Mouse (Mus musculus) stomach, postnatal 0 days (tissue): Measurements from ENCODE around the gene Stard13. TPM values are rescaled to one million over a fixed set of nuclear protein-coding genes. Genes with fewer than 3 reads are reported as not detected.

ENCODE experiments used
- ATAC-seq: fragments of 200-750 bp; cut with Nextera tagmentation; 2 replicates; pipeline ENCODE4 v1.8.0; 2017; ENCODE audit not compliant: low FRiP score, low TSS enrichment
- DNase-seq: peaks from one replicate; pipeline ENCODE4 v3.0.0-alpha.2; 2016; ENCODE audit warnings: low spot score
- H3K27ac ChIP-seq: fragments of 300-500 bp; sonication (generic); replicated peaks from 2 replicates; pipeline ENCODE4 v1.5.1; 2014; ENCODE audit warnings: mild to moderate bottlenecking, control low read depth
- H3K27me3 ChIP-seq: fragments of 300-500 bp; sonication (generic); 2 replicates; pipeline ENCODE4 v1.6.1; 2014; ENCODE audit warnings: low read length; ENCODE audit not compliant: control insufficient read depth, insufficient read depth
- H3K36me3 ChIP-seq: fragments of 300-500 bp; sonication (generic); 2 replicates; pipeline ENCODE4 v1.6.1; 2014; ENCODE audit warnings: low read length, mixed read lengths; ENCODE audit not compliant: control insufficient read depth, insufficient read depth
- H3K4me1 ChIP-seq: fragments of 300-500 bp; sonication (generic); replicated peaks from 2 replicates; pipeline ENCODE4 v1.6.1; 2014; ENCODE audit warnings: antibody characterized with exemption; ENCODE audit not compliant: control insufficient read depth, insufficient read depth
- H3K4me2 ChIP-seq: fragments of 300-500 bp; sonication (generic); replicated peaks from 2 replicates; pipeline ENCODE4 v1.6.1; 2014; ENCODE audit warnings: low read depth, mild to moderate bottlenecking, control low read depth, moderate library complexity
- H3K4me3 ChIP-seq: fragments of 300-500 bp; sonication (generic); 2 replicates; pipeline ENCODE4 v1.5.1; 2014; ENCODE audit warnings: low read depth, low read length, control low read depth
- H3K9ac ChIP-seq: fragments of 300-500 bp; sonication (generic); 2 replicates; pipeline ENCODE4 v1.6.1; 2014; ENCODE audit warnings: mild to moderate bottlenecking, low read length, control low read depth, mixed read lengths
- H3K9me3 ChIP-seq: fragments of 300-500 bp; sonication (generic); 2 replicates; pipeline ENCODE4 v1.6.1; 2016; ENCODE audit warnings: low read length; ENCODE audit not compliant: control insufficient read depth
- CTCF ChIP-seq: IDR thresholded peaks from 2 replicates; pipeline ENCODE4 v1.5.1; 2016; ENCODE audit warnings: antibody characterized with exemption, low read depth, mild to moderate bottlenecking, moderate library complexity
- EP300 ChIP-seq: optimal IDR thresholded peaks from 2 replicates; pipeline ENCODE3; 2016; ENCODE audit warnings: antibody characterized with exemption
- WGBS: fragments of 180-500 bp; shearing (Covaris S2); extraction: QIAGEN DNeasy Blood & Tissue Kit; methylation state at CpG from one replicate; pipeline ENCODE4 v1.1.7; 2014; 5-methylcytosine and 5-hydroxymethylcytosine counted together
- polyA plus RNA-seq: library from polyadenylated mRNA; unstranded; fragments of >200 nt; fragmentation: Nextera tagmentation; extraction: Ambion mirVana; gene quantifications from 2 replicates; pipeline ENCODE4 v1.2.1, GENCODE M21; 2015

Gene Stard13
- polyA plus RNA-seq, 1 experiment from 2014 or later, result 6.1 TPM

DNA sequence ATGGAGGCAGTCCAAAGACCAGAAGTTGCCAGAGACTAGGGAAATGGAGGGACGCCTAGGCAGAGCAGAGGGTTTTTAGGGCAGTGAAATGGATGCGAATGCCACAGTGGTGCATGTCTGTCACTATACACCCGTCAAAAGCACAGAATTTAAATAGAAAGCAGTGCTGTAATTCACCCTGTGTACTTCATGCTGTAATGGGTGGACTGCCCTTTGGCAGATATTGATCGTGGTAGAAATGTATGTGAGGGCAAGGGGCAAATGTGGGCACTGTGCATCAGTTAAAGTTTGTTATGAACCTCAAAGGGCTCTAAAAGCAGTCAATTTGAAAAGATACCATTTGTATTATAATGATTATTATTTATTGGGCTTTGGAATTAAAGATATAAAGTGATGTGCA is 153.4 kb downstream of the Stard13 start:
- DNase-seq (no peak), ATAC-seq (no peak)
- H3K9ac ChIP-seq, result no peak overlapping the region
- WGBS, result 76% methylated on average over 4 of the region's 4 CpGs
- H3K36me3 ChIP-seq, result peaks cover 2% of the 10 kb centered on the region; the same call in 1 of the 2 replicates
- H3K4me1 ChIP-seq, result no peaks in the 10 kb centered on the region
- H3K4me3 ChIP-seq, result no peak overlapping the region
- no peaks in the 10 kb centered on the region for H3K9me3 ChIP-seq
- TF ChIP-seq EP300 (no peak), CTCF (no peak)
- H3K4me2 ChIP-seq, result no peak overlapping the region
- H3K27me3 ChIP-seq, result no peaks in the 10 kb centered on the region
- no peak overlapping the region for H3K27ac ChIP-seq

DNA sequence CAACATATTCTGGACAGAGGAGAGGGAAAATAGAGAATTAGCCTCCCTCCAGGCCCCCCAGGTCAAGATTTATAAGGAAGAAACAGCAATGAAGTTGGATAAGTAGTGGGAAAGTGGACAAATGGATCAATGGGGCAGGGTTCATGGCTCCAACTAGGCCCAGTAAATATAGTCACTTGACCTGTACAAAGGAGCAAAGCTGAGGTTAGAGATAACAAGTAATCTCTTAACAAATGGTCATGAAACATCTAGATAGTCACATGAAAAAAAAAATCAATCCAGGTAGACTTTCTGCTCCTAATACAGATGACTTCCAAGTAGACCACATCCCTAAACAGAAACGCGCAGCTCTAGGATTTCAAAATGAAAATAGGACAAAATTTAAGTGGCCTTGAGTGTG is 155.7 kb downstream of the Stard13 start:
- H3K36me3 ChIP-seq, result peaks cover 2% of the 10 kb centered on the region; the same call in 1 of the 2 replicates
- DNase-seq (no peak), ATAC-seq (no peak)
- TF ChIP-seq CTCF (no peak), EP300 (no peak)
- H3K27ac ChIP-seq, result no peak overlapping the region
- no peak overlapping the region for H3K9ac ChIP-seq
- H3K4me2 ChIP-seq, result no peak overlapping the region
- no peaks in the 10 kb centered on the region for H3K9me3 ChIP-seq
- 88% methylated on average over 2 of the region's 2 CpGs for WGBS
- no peaks in the 10 kb centered on the region for H3K27me3 ChIP-seq
- no peak overlapping the region for H3K4me3 ChIP-seq
- no peaks in the 10 kb centered on the region for H3K4me1 ChIP-seq

DNA sequence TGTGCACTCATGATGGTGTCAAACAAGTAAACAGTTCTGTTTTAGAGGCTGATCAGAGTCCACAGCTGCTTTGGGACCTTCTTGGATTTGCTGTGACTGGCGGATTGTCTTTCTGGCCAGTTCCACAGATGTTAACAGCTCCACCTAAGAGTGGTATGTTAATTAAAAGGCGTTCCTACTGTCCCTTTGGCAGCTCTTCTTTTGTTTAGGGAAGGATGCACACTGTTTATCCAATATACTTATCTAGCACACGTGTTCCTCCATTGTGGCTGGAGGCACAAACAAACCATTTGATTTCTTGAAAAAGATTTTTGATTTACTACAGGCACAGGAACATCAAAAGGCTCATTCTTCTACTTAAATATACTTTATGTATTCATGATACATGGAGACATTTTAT is 156.7 kb downstream of the Stard13 start:
- Histone ChIP-seq H3K36me3 (no peaks in the 10 kb centered on the region), H3K9me3 (no peaks in the 10 kb centered on the region), H3K9ac (no peak overlapping the region), H3K4me2 (no peak overlapping the region), H3K4me1 (no peaks in the 10 kb centered on the region), H3K27ac (no peak overlapping the region), H3K27me3 (no peaks in the 10 kb centered on the region), H3K4me3 (no peak overlapping the region)
- 49% methylated on average over 3 of the region's 3 CpGs for WGBS
- no peak for DNase-seq
- TF ChIP-seq EP300, result no peak
- TF ChIP-seq CTCF, result no peak
- no peak for ATAC-seq

DNA sequence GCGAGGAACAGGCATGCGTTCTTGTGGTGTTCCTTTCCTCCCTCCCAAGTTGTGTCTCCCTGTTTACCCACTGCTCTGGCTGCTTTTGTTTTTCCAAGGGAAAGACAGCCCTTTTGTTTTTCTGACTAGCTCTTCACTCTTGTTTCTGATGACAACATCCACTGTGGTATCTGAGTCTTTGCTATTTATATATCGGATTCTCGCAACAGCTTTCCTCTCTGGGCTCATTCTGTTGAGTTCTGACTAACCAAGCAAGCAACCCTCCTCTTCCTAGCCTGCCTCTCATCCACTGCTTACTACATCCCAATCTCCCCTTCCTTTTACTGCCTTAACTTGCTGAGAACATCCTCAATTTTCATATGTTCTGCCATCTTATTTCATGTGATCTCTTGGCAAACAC is 159.4 kb downstream of the Stard13 start:
- no peaks in the 10 kb centered on the region for H3K36me3 ChIP-seq
- H3K27ac ChIP-seq, result no peak overlapping the region
- 75% methylated on average over 4 of the region's 4 CpGs for WGBS
- no peak for ATAC-seq
- no peak overlapping the region for H3K9ac ChIP-seq
- H3K4me3 ChIP-seq, result no peak overlapping the region
- H3K4me1 ChIP-seq, result no peaks in the 10 kb centered on the region
- no peaks in the 10 kb centered on the region for H3K9me3 ChIP-seq
- TF ChIP-seq CTCF (no peak), EP300 (no peak)
- H3K4me2 ChIP-seq, result no peak overlapping the region
- H3K27me3 ChIP-seq, result no peaks in the 10 kb centered on the region
- DNase-seq, result no peak

DNA sequence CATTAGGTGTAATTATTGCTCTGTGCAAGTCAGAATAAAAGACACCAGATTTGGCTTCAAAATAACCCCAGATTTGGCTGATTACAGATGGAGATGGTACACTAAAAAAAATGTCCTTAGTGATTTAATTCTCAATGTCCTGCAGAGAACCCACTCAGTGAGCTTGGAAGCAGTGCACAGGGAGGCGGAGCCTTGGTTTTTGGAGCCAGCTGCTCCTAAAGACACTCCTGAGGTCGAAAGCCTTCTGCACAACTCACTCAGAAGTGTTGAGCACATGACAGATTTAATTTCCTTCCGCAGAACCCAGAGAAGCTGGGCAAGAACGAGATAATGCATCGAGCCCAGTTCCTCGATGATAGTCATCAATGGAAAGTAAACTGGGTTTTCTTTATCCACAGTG is 162.2 kb downstream of the Stard13 start:
- DNase-seq, result no peak
- TF ChIP-seq EP300 (no peak), CTCF (no peak)
- H3K4me3 ChIP-seq, result no peak overlapping the region
- H3K36me3 ChIP-seq, result no peaks in the 10 kb centered on the region
- no peak overlapping the region for H3K9ac ChIP-seq
- no peak overlapping the region for H3K27ac ChIP-seq
- ATAC-seq, result no peak
- no peaks in the 10 kb centered on the region for H3K9me3 ChIP-seq
- no peaks in the 10 kb centered on the region for H3K27me3 ChIP-seq
- H3K4me1 ChIP-seq, result no peaks in the 10 kb centered on the region
- WGBS, result 49% methylated on average over 6 of the region's 6 CpGs
- H3K4me2 ChIP-seq, result no peak overlapping the region

DNA sequence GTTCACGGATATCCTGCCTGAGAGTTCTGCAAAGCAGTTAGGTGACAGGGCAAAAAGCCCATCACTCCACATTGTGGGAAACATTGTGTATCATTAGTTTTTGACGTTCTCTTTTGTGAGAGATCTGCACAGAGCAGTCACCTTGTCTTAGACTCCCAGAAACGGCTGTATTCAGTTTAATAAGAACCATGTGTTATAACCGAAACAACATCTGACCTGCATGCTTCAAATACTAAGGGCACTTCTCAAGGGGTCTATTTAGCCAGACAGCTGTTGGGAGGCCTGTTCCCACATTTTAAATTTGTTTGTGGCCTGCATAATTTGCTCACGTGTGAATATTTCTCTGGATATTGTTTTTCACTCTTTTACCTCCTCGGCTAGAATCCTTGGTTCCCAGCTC is 162.7 kb downstream of the Stard13 start:
- no peak for TF ChIP-seq CTCF
- no peak for TF ChIP-seq EP300
- no peaks in the 10 kb centered on the region for H3K27me3 ChIP-seq
- H3K9ac ChIP-seq, result no peak overlapping the region
- no peak overlapping the region for H3K4me2 ChIP-seq
- no peak for ATAC-seq
- H3K4me3 ChIP-seq, result no peak overlapping the region
- H3K9me3 ChIP-seq, result no peaks in the 10 kb centered on the region
- no peaks in the 10 kb centered on the region for H3K36me3 ChIP-seq
- WGBS, result 71% methylated on average over 6 of the region's 6 CpGs
- no peak overlapping the region; the same call in 1 of the 2 replicates for H3K27ac ChIP-seq
- H3K4me1 ChIP-seq, result no peaks in the 10 kb centered on the region
- DNase-seq, result no peak
